Mouse (Mus musculus): Measurements from ENCODE around the gene Cpn1.
A peak's percentile ranks its signal among the peaks of the same experiment; 100 is the strongest.

- TF ChIP-seq CTCF (IDR thresholded peaks at IDR 0.05; ENCODE audit: low read depth), result peak; percentile 84
- no peak for TF ChIP-seq EP300 (optimal IDR thresholded peaks at IDR 0.05)
Measured at GRCm38 (mm10) chr19:43939769-43940689, 46.3 kb downstream of the Cpn1 start, which contains the start of gene Dnmbp.
